Mouse (Mus musculus): ENCODE measurements around the gene Fgfr2.
"Not testable (repeated sequence)": the region's sequence is repeated elsewhere in the genome, so short reads cannot be mapped to it uniquely, and the experiment has no call there.

Fgfr2 gene

GRCm38 (mm10) chr7:130600074-130600473 is 2523.1 kb downstream of the Fgfr2 start:
- H3K27me3 ChIP-seq (ENCODE audit: insufficient read depth, low read length): no peaks in the 10 kb centered on the region
- H3K4me1 ChIP-seq (replicated peaks; ENCODE audit: low read depth, low read length): peaks cover 84% of the 10 kb centered on the region
- no peaks in the 10 kb centered on the region for H3K9me3 ChIP-seq (ENCODE audit: low read length)
- no peak overlapping the region for H3K4me3 ChIP-seq (replicated peaks; ENCODE audit: low read length)
- H3K36me3 ChIP-seq (ENCODE audit: insufficient read depth, low read length): peaks cover 7% of the 10 kb centered on the region
- TF ChIP-seq NANOG (IDR thresholded peaks at IDR 0.05; ENCODE audit: borderline replicate concordance, low read length) (no peak), CTCF (conservative IDR thresholded peaks at IDR 0.05; ENCODE audit: low read length) (no peak), POU5F1 (IDR thresholded peaks at IDR 0.05; ENCODE audit: borderline replicate concordance, low read length) (no peak)

DNA sequence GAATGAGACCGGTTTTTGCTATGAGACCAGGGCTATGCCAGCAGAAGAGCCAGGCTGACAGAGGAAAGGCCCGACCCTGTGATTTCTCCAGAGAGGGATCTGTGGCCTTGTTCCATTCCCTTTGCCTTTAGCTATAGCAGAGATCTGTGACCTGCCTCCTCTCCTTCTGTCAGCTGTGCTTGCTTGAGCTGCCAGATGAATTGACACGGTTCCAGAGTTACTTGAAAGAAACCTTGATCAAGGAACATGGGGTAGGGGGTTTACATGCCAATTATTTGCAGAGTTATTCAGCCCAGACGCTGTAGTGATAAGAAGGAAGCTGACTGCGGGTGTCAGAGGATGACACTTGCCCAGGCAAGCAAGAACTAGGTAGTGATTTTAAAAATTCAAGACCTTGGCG is 2525.6 kb downstream of the Fgfr2 start:
- Histone ChIP-seq H3K9me3 (ENCODE audit: low read length) (no peaks in the 10 kb centered on the region), H3K27me3 (ENCODE audit: insufficient read depth, low read length) (no peaks in the 10 kb centered on the region), H3K36me3 (ENCODE audit: insufficient read depth, low read length) (no peaks in the 10 kb centered on the region), H3K4me1 (replicated peaks; ENCODE audit: low read depth, low read length) (peaks cover 58% of the 10 kb centered on the region), H3K4me3 (replicated peaks; ENCODE audit: low read length) (no peak overlapping the region)
- TF ChIP-seq CTCF (conservative IDR thresholded peaks at IDR 0.05; ENCODE audit: low read length): no peak
- no peak for TF ChIP-seq POU5F1 (IDR thresholded peaks at IDR 0.05; ENCODE audit: borderline replicate concordance, low read length)
- no peak for TF ChIP-seq NANOG (IDR thresholded peaks at IDR 0.05; ENCODE audit: borderline replicate concordance, low read length)

GRCm38 (mm10) chr7:130596079-130596855 is 2526.9 kb downstream of the Fgfr2 start:
- peaks cover 46% of the 10 kb centered on the region for H3K4me1 ChIP-seq (replicated peaks; ENCODE audit: low read depth, low read length)
- not testable (repeated sequence) for H3K9me3 ChIP-seq (ENCODE audit: low read length); H3K36me3 ChIP-seq (ENCODE audit: insufficient read depth, low read length); H3K4me3 ChIP-seq (replicated peaks; ENCODE audit: low read length); H3K27me3 ChIP-seq (ENCODE audit: insufficient read depth, low read length)

GRCm38 (mm10) chr7:130593375-130594239 is 2529.5 kb downstream of the Fgfr2 start:
- not testable (repeated sequence) for H3K9me3 ChIP-seq (ENCODE audit: low read length); H3K4me3 ChIP-seq (replicated peaks; ENCODE audit: low read length); H3K36me3 ChIP-seq (ENCODE audit: insufficient read depth, low read length); H3K27me3 ChIP-seq (ENCODE audit: insufficient read depth, low read length)
- H3K4me1 ChIP-seq (replicated peaks; ENCODE audit: low read depth, low read length): peaks cover 32% of the 10 kb centered on the region

DNA sequence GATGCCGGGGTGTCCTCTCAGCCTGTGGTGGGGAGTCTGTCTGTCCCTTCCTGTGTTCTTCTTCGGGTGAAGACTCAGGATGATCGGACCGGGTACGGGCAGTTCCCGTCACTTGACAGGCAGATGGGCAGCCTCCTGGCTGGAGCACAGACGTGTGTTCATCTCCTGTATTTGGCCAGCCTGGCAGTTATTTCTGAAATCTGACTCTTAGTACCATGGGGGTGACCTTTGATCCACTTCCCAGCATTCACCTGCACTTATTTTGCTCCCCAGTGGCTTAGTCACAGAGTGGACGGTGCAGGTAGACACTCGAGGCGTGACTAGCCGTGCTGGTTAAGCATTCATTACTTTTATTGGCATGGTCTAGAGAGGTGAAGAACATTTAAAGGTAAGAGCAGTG is 2530.2 kb downstream of the Fgfr2 start:
- not testable (repeated sequence) for H3K36me3 ChIP-seq (ENCODE audit: insufficient read depth, low read length); H3K27me3 ChIP-seq (ENCODE audit: insufficient read depth, low read length)

GRCm38 (mm10) chr7:130590845-130591437 is 2532.2 kb downstream of the Fgfr2 start:
- Histone ChIP-seq H3K36me3 (ENCODE audit: insufficient read depth, low read length) (no peaks in the 10 kb centered on the region), H3K9me3 (ENCODE audit: low read length) (no peaks in the 10 kb centered on the region), H3K27me3 (ENCODE audit: insufficient read depth, low read length) (peaks cover 6% of the 10 kb centered on the region; the same call in 1 of the 2 replicates), H3K4me1 (replicated peaks; ENCODE audit: low read depth, low read length) (peaks cover 11% of the 10 kb centered on the region), H3K4me3 (replicated peaks; ENCODE audit: low read length) (no peak overlapping the region)
- TF ChIP-seq NANOG (IDR thresholded peaks at IDR 0.05; ENCODE audit: borderline replicate concordance, low read length): no peak

More for the DNA sequence above, 2530.2 kb downstream of the Fgfr2 start:
- peaks cover 26% of the 10 kb centered on the region for H3K4me1 ChIP-seq (replicated peaks; ENCODE audit: low read depth, low read length)
- not testable (repeated sequence) for H3K9me3 ChIP-seq (ENCODE audit: low read length); H3K4me3 ChIP-seq (replicated peaks; ENCODE audit: low read length)

GRCm38 (mm10) chr7:130590081-130590828 is 2532.9 kb downstream of the Fgfr2 start:
- no peaks in the 10 kb centered on the region for H3K9me3 ChIP-seq (ENCODE audit: low read length)
- H3K27me3 ChIP-seq (ENCODE audit: insufficient read depth, low read length): peaks cover 6% of the 10 kb centered on the region; the same call in 1 of the 2 replicates
- H3K36me3 ChIP-seq (ENCODE audit: insufficient read depth, low read length): no peaks in the 10 kb centered on the region
- TF ChIP-seq POU5F1 (IDR thresholded peaks at IDR 0.05; ENCODE audit: borderline replicate concordance, low read length) (no peak), CTCF (conservative IDR thresholded peaks at IDR 0.05; ENCODE audit: low read length) (no peak), NANOG (IDR thresholded peaks at IDR 0.05; ENCODE audit: borderline replicate concordance, low read length) (no peak)
- H3K4me3 ChIP-seq (replicated peaks; ENCODE audit: low read length): no peak overlapping the region
- peaks cover 11% of the 10 kb centered on the region for H3K4me1 ChIP-seq (replicated peaks; ENCODE audit: low read depth, low read length)

- Histone ChIP-seq H3K36me3 (ENCODE audit: insufficient read depth, low read length) (no peaks in the 10 kb centered on the region), H3K27me3 (ENCODE audit: insufficient read depth, low read length) (peaks cover 6% of the 10 kb centered on the region; the same call in 1 of the 2 replicates), H3K9me3 (ENCODE audit: low read length) (no peaks in the 10 kb centered on the region), H3K4me3 (replicated peaks; ENCODE audit: low read length) (no peak overlapping the region), H3K4me1 (replicated peaks; ENCODE audit: low read depth, low read length) (peaks cover 11% of the 10 kb centered on the region)
- TF ChIP-seq CTCF (conservative IDR thresholded peaks at IDR 0.05; ENCODE audit: low read length) (no peak), POU5F1 (IDR thresholded peaks at IDR 0.05; ENCODE audit: borderline replicate concordance, low read length) (no peak), NANOG (IDR thresholded peaks at IDR 0.05; ENCODE audit: borderline replicate concordance, low read length) (no peak)
Measured at GRCm38 (mm10) chr7:130586521-130587072, 2536.6 kb downstream of the Fgfr2 start.

All from E14TG2a.4 (cell line).